Mouse (Mus musculus) adipocyte (in vitro differentiated cells): ENCODE data around the gene Zc3h10.
"Not testable (repeated sequence)": the region's sequence is repeated elsewhere in the genome, so short reads cannot be mapped to it uniquely, and the experiment has no call there.

Source experiments
- DNase-seq: peaks from one replicate; pipeline ENCODE4 v3.0.0-alpha.2; 2016; ENCODE audit warnings: low spot score

Gene Zc3h10

DNA sequence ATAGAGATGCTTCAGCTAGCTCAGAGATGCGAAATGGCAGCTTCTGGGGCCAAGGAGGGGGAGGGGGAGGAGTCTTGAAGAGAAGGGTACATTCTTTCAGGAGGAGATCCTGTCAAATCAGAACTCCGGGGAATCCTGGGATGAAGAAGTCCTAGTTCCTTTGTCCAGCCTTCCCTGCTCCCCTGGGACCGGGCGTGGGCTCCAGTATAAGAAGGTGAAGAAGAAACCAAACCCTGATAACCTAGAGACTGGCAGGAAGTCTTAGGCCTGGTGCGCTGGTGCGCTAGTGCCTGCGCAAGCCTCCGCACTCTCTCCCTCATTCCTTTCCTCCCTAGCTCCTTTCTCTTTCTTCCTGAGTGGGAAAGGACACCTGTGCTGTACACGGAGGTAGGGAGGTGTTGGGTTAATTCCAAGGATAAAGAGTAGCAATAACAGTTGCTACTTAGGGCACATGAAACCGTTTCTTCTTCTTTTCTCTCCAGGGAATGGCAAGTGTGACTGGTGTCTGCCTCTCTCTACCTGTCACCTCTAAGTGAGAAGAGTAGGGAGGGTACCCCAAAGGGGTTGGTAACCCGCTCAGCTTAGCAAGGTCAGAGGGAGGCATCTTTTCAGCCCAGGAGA is 23.4 kb downstream of the Zc3h10 start:
- no peak for DNase-seq

DNA sequence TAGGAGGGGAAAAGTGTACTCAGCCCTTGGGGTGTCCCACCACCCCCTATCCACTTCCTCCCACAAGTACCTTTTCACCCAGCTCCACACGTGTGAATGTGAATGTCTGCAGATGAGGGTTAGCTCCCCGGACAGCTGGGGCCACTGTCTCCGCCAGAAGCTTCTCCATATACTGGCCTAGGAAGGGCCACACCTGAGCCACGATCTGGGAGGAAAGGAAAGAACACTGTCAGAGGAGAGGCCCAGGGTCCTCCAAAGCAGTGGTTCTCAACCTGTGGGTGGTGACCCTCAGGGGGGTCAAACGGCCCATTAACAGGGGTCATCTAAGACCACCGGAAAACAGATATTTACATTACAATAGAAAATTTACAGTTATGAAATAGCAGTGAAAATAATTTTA is 25.2 kb downstream of the Zc3h10 start:
- DNase-seq = no peak

DNA sequence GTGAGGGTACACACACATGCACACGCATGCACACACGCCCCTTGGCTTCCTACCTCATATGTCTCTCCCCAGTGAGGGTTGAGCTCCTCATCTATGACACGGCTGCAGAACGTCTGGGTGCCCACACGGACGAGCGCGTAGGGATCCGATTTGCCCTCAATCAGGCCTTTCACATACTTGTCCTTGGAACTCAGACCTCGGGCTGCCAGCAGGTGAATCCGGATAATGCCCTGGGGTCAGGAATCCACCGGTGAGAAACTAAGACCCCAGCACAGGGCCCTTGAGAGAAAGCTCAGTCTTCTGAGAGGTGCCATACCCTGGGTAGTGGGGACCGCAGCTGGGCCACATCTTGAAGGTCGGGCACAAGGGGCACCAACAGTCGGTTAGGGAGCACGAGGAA is 27.0 kb downstream of the Zc3h10 start:
- DNase-seq = no peak

DNA sequence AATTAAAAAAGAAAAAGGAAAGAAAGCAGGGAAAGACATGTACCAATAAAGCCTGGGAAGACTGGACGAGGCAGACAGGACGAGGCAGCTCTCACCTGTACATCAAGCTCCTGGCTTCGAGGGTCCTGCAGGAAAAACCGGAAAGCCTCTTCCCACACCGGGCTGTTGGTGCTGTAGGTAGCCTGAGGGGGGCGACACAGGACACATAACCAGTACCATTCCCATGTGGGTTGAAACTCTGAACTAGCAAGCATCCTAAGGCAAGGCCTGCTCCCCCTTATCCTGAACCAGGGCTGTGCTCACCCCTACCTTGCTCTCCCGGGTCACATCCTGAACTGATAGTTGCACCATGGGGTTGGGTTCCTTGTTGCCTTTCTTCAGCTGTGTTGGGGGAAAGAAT is 28.7 kb downstream of the Zc3h10 start:
- no peak for DNase-seq

DNA sequence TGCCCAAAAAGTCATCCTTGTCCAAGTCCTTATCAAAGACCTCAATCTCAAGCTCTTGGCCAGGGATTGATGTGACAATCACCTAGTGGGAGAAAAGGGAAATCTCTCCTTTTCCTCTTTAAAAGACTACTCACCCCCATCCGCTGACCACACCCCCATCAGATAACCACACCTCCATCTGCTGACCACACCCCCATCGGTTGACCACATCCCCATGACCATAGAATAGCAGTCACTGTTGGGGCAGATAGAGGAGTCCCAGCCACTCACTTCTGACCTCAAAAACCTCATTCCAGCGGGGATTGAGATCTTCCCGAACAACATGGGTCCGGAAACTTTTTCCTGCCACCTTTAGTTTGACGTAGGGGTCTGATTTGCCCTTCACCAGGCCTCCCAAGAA is 30.9 kb downstream of the Zc3h10 start:
- no peak for DNase-seq

DNA sequence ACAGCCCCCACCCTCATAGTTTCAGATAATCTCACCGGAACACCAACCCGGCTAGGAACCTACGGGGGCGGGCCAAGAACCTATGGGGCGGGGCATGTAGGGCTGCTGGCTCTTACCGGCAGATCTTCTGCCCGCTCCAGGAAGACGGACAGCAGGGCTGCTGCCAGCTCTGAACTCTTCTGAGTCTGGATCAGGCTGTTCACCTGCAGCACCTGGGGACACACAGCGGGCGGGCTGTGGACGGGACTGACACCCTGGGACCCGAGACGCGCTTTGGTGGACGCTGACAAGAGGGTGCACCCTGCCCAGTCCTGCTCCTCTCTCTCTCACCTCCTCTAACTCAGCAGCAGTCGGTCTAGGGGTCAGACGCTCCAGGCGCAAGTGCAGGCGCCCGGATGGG is 31.5 kb downstream of the Zc3h10 start:
- DNase-seq = no peak

DNA sequence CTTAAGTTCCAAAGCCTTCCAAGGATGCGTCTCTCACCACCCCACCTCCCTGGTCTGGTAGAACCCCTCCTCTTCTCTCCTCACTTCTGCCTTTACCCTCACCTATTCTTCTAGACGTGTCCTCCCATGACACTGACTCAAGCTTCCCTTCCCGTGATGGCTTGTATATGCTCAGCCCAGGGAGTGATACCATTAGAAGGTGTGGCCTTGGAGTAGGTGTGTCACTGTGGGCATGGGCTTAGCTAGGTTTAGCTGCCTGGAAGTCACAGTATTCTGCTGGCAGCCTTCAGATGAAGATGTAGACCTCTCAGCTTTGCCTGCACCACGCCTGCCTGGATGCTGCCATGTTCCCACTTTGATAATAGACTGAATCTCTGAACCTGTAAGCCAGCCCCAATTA is 32.5 kb downstream of the Zc3h10 start:
- DNase-seq = no peak

DNA sequence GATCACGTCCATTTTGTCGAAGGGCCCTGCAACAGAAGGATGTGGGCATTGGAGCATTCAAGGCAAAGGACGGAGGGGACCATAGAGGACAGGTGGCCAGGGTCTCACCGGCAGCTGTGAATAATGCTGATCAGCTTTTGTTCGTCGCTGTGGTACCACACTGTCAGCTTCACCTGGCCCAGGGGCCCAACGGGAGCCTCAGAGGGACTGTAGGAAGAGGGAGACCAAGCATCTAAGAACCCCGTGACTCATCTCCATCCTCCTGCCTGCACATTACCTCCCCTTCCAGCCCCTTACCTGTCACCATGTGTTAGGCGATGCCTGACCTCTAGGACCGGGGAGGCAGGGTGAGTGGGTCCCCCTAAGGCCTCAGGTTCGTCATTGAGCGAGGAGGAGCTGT is 35.8 kb downstream of the Zc3h10 start:
- no peak for DNase-seq

DNA sequence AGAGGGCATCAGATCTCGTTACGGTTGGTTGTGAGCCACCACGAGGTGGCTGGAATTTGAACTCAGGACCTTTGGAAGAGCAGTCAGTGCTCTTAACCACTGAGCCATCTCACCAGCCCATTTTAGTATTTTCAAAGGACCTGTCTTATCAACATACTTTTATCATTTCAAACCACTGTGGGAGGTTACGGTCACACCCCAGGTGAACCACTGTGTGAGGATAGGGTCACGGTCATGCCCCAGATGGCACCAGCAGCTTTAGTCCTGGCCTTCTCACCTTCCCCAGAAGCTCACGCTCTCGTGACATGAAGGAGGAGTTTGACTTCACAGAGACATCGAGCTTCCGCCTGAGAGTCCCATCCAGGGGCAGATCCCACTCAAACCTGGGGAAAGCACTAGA is 36.4 kb downstream of the Zc3h10 start:
- no peak for DNase-seq

DNA sequence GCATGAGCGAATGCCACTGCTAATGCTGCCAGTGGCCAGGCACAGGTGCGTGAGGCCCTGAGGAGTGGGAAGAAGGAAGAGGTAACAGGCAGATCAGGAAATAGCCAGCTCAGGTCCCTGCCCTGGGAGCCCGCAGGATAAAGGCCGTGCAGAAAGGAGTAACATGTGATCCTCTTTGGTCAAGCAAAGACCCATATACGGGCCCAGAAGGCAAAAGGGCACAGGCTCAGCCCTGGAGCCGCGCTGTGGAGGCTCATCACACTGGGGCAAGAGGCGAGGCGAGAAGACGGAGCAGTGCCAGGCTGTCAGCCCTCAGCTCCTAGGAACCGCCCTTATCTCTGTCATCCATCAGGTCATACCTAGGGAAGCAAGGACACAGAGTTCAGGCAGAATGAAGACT is 37.3 kb downstream of the Zc3h10 start:
- DNase-seq = peak; percentile 84

DNA sequence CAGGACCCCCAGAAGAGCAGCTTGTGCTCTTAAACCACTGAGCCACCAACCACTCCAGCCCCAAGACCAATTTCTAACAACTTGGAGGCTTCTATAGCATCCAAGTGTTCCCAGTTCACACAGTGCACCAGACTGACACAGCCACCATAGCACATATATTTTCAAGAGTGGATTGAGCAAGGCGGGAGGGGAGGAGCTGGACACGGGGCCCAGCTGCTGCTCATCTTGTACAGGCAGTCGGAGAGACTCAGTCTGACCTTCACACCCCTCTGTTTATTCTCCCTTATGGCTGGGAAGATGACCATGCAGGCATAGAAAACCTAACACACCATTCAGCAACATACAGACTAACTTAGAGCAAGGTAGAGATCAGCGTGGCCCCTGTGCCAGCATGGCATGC is 37.7 kb downstream of the Zc3h10 start:
- peak; percentile 48 for DNase-seq

DNA sequence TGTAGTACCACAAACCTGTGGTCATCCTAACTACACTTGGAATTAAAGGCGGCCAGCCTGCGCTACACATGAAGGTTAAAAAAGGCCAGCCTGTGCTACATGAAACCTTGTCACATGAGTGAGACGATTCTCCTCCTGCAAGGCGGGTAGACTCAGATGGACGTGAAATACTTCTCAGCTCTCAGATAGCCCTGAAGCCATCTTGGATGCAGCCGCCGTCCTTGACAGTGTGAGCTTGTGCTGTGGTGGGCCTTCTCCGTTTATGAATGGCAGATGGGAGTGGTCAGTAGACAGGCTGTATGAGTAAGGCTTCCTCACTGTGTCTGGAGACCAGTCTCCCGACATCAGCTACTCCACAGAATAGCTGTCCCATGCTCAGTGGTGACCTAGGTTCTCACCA is 38.4 kb downstream of the Zc3h10 start:
- no peak for DNase-seq

DNA sequence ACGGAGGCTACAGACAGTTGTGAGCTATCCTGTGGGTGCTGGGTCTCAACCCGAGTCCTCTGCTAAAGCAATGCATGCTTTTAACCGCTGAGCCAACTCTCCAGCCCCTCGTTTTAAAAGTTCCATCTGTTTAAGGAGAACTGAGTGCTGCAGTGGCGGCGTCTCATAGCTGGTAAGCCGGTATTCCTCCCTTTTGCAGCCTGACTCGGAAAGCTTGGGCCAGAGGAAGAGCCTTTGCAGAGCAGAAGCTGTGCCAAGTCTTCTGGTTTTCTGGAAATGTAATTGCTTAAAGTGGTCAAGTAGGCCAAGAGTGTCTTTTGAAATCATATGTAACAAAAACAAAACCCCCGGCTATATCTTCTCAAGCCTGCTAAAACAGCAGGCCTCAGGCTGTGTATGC is 39.3 kb downstream of the Zc3h10 start:
- peak; percentile 83 for DNase-seq

DNA sequence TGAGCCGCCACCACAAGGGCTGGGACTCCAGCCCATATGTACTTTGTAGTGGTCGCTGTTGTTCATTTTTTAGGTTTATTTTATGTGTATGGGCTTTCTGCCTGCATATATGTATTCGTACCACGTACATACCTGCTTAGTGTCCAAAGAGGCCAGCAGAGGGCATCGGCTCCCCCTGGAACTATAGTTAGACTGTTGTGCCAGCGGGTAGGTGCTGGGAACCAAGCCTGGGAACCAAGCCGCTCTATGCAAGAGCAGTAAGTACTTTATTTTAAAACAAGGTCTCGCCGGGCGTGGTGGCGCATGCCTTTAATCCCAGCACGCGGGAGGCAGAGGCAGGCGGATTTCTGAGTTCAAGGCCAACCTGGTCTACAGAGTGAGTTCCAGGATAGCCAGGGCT is 41.6 kb downstream of the Zc3h10 start:
- DNase-seq = no peak

DNA sequence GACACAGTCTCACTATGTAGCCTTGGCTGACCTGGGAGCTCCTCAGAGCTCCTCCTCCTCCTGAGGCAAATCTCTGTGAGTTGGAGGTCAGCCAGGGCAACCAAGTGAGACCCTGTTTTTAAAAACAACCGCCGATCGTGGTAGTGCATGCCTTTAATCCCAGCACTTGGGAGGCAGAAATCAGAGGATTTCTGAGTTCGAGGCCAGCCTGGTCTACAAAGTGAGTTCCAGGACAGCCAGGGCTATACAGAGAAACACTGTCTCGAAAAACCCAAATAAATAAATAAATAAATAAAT is 42.3 kb downstream of the Zc3h10 start:
- DNase-seq = not testable (repeated sequence)

DNA sequence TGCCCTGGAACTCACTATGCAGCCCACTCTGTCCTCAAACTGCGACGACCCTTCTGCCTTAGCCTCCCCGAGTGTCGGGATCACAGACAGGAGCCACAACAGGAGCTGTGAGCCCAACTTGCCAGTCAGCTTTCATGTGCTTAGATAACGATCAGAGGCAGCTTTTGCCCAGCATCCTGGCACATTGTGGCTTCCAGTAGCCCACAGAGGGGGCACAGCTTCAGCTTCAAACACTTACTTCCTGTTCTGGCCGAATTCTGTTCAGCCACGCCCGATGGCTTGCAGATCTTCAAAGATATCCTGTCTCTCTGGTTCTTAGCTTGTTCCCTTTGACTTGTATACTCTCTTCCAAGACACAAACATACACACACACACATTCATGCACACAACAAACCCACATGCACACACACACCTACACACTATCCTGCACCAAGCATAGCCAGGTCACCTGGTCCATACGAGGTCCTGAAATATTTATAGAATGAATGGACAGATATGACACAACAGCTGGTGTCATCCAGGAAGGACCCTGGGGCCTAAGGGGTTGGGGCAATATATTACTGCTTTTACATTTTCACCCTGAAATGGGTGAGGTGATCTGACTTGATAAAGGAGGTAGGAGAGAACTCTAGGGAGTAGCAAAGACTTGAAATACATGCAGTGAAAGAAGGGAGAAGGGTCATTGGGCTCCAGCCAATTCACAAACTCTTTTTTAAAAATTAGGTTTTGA is 42.8 kb downstream of the Zc3h10 start:
- peak; percentile 65 for DNase-seq

DNA sequence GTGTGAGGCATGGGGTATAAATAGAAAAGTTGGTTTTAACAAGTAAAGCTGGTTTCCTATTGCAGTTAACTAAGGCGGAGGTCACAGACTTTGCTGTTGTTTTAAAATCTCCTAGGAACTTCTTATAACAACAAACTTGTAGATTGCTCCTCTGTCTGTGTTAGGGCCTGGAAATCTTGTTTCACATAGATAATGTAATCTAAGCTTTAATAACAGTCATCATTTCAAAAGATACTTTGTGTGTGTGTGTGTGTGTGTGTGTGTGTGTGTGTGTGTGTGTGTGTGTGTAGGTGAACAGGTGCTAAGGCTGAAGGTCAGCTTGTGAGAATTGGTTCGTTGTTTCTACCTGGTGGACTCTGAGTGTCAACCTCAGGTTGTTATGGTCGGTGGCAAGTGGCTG is 43.6 kb downstream of the Zc3h10 start:
- peak; percentile 59 for DNase-seq

DNA sequence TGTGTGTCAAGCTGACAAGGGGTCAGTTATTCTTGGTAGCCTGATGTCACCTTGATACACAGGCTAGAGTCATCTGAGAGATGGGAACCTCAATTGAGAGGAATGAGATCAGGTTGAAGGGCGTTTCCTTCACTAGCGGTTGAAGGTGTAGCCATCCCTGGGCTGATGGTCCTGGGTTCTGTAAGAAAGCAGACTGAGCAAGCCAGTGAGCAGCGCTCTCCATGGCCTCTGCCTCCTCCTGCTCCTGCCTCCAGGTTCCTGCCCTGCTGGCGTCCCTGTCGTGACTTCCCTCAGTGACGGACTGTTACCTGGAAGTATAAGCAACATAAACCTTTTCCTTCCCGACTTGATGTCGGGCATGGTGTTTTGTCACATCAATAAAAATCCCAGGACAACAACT is 44.0 kb downstream of the Zc3h10 start:
- DNase-seq = no peak

DNA sequence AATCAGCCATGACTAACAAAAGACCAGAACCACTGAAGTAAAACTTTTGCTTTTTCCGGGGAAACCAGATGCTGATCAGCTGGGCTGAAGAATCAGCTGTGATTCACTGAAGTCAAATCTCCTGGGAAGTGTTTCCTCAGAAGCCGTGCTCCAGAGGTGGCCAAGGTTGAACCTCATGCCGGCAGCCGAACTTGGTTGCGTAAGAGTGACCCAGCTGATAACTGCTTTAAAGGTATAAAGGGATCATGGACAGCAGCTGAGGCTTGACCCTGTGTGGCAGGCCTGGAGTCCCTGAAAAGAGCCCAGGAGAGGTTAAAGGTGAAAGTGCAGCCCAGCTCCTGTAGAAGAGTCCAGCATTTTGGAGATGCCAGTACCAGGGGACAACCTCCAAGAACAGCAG is 45.2 kb downstream of the Zc3h10 start:
- peak; percentile 67 for DNase-seq

DNA sequence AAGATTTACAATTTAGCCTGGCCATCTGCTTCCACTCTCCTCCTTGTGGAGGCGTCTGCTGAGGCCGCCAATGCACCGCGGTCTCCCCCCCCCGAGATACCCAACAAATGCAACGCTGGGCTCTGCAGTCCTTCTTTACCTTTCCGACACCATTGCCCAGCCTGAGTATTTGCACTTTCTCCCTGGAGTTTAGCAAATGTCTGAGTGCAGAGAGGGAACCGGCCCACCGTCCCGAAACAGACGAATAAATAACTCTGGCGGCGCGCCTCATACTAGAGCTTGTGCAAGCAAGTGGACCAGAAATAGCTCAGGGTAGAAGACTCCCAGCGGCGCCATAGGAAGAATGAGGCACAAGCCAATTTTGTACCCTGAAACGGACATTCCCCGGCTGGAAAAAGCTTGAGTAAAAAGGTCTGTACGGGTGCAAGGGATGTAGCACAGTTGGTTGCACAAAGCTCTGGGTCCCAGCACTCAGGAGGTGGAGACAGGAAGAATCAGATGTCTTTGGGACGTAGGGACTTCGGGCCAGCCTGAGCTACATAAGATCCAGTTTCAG is 48.4 kb downstream of the Zc3h10 start:
- DNase-seq = peak; percentile 80

DNA sequence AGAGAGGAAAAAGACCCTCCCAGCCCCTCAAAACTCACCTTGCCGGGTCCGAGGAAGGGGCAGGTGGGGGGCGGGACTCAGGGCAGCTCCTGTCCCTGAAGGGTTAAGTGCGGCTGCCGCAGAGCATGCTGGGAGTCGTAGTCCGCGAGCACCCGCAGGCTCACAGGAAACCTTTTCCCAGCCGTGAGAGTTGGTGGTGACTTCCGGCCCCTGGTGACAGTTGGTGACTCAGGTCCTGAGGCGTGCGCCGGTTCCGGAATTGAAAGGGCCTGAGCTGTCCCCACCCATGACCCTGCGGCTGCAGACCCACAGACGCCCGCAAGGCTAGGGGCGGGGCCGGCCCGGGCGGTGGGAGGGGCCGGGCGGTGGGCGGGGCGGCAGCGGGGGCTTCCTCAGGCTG is 49.0 kb downstream of the Zc3h10 start, which contains the start of gene Myl6b:
Myl6b (minus strand) TSS at position 96 of the 400 bp plus-strand sequence.
- peak; percentile 97 for DNase-seq

DNA sequence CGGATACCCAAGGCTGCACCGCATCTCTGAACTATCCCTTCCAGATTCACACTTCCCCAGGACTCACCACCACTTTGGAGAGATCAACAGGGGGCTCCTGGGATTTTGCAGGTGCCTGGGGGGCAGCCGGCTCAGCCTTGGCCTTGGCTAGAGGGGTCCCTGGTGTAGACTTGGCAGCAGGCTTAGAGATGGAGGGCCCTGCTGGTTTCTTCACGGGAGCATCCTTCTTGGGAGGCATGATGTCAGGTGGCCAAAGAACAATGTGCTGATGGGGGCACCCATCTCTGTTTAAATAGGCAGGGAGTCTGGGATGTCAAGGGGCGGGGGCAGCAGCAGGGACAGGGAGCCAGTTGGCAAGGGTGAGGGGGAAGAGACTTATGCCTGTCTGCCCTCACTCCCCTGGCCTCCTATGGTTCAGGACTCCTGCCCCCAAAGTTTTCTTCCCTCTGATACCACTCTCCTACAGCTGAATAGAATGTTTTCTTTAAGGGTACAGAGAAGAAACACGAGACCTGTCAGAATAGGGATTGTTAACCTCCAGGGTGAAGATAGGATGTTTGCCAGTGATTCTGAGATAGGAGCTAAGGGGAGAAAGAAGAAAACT is 50.3 kb downstream of the Zc3h10 start:
- DNase-seq = no peak

DNA sequence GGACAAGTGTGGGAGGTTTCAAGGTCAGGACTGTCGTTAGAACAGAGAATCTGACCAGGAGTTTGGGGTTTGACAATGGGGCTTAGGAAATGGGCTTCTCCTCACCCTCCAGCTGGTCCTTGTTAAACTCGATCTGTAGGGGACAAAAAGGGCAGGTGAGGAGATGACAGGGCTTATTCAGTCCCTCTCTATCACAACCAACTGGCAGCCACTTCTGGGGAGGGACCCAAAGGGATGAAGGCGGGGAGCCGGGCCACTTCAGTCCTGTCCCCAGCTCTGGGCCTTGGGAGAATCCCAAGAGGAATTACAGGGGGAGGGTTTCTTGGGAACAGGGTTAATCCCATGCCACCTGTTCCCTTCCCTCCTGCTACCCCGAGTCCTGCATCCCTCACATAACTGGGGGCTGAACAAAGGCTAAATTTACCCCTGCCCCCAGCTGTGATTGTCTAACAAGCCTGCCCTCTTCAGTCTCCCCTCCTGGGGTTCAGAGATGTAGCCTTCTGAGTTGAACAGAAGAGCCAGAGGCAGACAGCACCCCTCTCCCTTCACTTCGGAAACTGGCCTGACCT is 51.0 kb downstream of the Zc3h10 start:
- no peak for DNase-seq
